Mouse (Mus musculus) embryonic fibroblast, embryonic 13.5 days (primary cell): Measurements from ENCODE around the gene C1qtnf4.

Experiments
- CTCF ChIP-seq: IDR thresholded peaks from 2 replicates; pipeline ENCODE4 v1.5.1; 2011; ENCODE audit warnings: mild to moderate bottlenecking, control low read depth, low read length, moderate library complexity, borderline replicate concordance; ENCODE audit not compliant: insufficient read depth
- POLR2A ChIP-seq: IDR thresholded peaks from 2 replicates; pipeline ENCODE4 v1.6.1; 2011; ENCODE audit warnings: low read depth, mild to moderate bottlenecking, control low read depth, low read length, moderate library complexity

GRCm38 (mm10) chr2:90928566-90928965, 42.9 kb downstream of the C1qtnf4 start:
- TF ChIP-seq POLR2A: no peak
- no peak for TF ChIP-seq CTCF
